Mouse (Mus musculus) stomach, embryonic 14.5 days (tissue): Measurements from ENCODE around the gene Filip1. TPM values are rescaled to one million over a fixed set of nuclear protein-coding genes. Genes with fewer than 3 reads are reported as not detected.

ENCODE experiments used
- ATAC-seq: fragments of 200-750 bp; cut with Nextera tagmentation; 2 replicates; pipeline ENCODE4 v1.8.0; 2017; ENCODE audit warnings: low read depth, moderate TSS enrichment; ENCODE audit not compliant: insufficient number of reproducible peaks, insufficient read depth, low FRiP score
- H3K27ac ChIP-seq: fragments of 300-500 bp; sonication (generic); 2 replicates; pipeline ENCODE4 v1.5.1; 2014; ENCODE audit warnings: mild to moderate bottlenecking, low read length, moderate library complexity, mixed read lengths
- H3K27me3 ChIP-seq: fragments of 300-500 bp; sonication (generic); 2 replicates; pipeline ENCODE4 v1.6.1; 2014; ENCODE audit warnings: low read length, control low read depth, mixed read lengths; ENCODE audit not compliant: control insufficient read depth, insufficient read depth
- H3K36me3 ChIP-seq: fragments of 300-500 bp; sonication (generic); 2 replicates; pipeline ENCODE4 v1.6.1; 2014; ENCODE audit warnings: mild to moderate bottlenecking, control low read depth, low read length, moderate library complexity, mixed read lengths; ENCODE audit not compliant: control insufficient read depth, insufficient read depth
- H3K4me1 ChIP-seq: fragments of 300-500 bp; sonication (generic); 2 replicates; pipeline ENCODE4 v1.6.1; 2014; ENCODE audit warnings: low read length, control low read depth, mixed read lengths; ENCODE audit not compliant: control insufficient read depth, insufficient read depth
- H3K4me2 ChIP-seq: fragments of 300-500 bp; sonication (generic); replicated peaks from 2 replicates; pipeline ENCODE4 v1.6.1; 2014; ENCODE audit warnings: low read depth, low read length, control low read depth
- H3K4me3 ChIP-seq: fragments of 300-500 bp; sonication (generic); 2 replicates; pipeline ENCODE4 v1.5.1; 2014; ENCODE audit warnings: low read depth, low read length, control low read depth
- H3K9ac ChIP-seq: fragments of 300-500 bp; sonication (generic); replicated peaks from 2 replicates; pipeline ENCODE4 v1.6.1; 2014; ENCODE audit warnings: low read depth, mild to moderate bottlenecking, control low read depth, low read length, moderate library complexity, mixed read lengths
- H3K9me3 ChIP-seq: fragments of 300-500 bp; sonication (generic); 2 replicates; pipeline ENCODE4 v1.6.1; 2016; ENCODE audit warnings: low read depth, low read length, control low read depth; ENCODE audit not compliant: control insufficient read depth
- WGBS: fragments of 180-500 bp; shearing (Covaris S2); extraction: QIAGEN DNeasy Blood & Tissue Kit; methylation state at CpG from one replicate; pipeline ENCODE4 v1.1.7; 2014; 5-methylcytosine and 5-hydroxymethylcytosine counted together
- polyA plus RNA-seq: library from polyadenylated mRNA; unstranded; fragments of >200 nt; fragmentation: Nextera tagmentation; extraction: Ambion mirVana; gene quantifications from 2 replicates; pipeline ENCODE4 v1.2.1, GENCODE M21; 2014

The Filip1 gene
- polyA plus RNA-seq, 1 experiment from 2014 or later: 10.9 TPM

DNA sequence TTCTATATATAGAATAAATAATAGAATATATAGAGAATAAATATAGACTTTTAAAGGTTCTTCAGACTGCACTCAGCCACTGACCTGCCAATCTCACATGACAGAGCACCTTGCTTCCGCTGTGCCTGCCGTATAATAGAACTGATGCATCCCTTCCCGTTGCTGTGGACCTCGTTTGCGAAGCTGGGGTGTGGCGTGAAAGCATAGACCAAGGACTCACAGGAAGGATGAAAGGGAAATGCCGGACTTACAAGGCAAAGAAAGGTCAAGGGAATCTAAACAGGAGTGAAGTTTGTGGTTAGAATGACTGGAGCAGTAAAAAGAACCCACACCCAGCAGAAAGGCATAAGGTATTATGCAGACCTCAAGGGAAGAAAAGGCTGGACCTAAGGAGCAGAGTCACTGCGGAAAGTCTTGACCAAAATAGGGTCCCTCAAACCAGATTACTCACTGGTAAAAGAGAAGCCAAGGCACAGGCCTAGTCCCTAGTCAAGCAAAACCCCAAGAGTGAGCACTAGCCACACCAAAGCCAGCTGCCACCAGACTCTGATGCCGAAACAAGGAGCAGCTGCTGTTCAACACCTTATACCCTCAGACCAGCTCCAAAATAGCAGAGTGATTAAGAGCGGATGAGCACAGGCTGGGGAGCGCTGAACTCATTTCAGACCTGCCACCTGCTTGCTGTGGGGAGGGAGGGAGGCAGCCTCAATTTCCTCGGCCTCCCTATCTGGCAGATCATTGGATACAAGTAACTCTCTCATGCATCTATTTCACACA lies 45.8 kb downstream of the Filip1 start:
- no peaks in the 10 kb centered on the region for H3K36me3 ChIP-seq
- no peak overlapping the region for H3K27ac ChIP-seq
- 0 out of 2 replicates have a peak, but pooled peaks cover 3% of the 10 kb centered on the region for H3K4me1 ChIP-seq
- no peak for ATAC-seq
- H3K27me3 ChIP-seq: no peaks in the 10 kb centered on the region
- H3K4me2 ChIP-seq: no peak overlapping the region
- H3K9ac ChIP-seq: no peak overlapping the region
- H3K9me3 ChIP-seq: no peaks in the 10 kb centered on the region
- 70% methylated on average over 12 of the region's 12 CpGs for WGBS
- no peak overlapping the region for H3K4me3 ChIP-seq

- no peak for ATAC-seq
- H3K4me1 ChIP-seq: 0 out of 2 replicates have a peak, but pooled peaks cover 3% of the 10 kb centered on the region
- no peak overlapping the region for H3K4me2 ChIP-seq
- no peaks in the 10 kb centered on the region for H3K36me3 ChIP-seq
- WGBS: 53% methylated on average over 14 of the region's 14 CpGs
- H3K9ac ChIP-seq: no peak overlapping the region
- H3K9me3 ChIP-seq: no peaks in the 10 kb centered on the region
- no peaks in the 10 kb centered on the region for H3K27me3 ChIP-seq
- no peak overlapping the region for H3K27ac ChIP-seq
- H3K4me3 ChIP-seq: no peak overlapping the region
Measured at GRCm38 (mm10) chr9:79965600-79966392, 46.9 kb downstream of the Filip1 start.

DNA sequence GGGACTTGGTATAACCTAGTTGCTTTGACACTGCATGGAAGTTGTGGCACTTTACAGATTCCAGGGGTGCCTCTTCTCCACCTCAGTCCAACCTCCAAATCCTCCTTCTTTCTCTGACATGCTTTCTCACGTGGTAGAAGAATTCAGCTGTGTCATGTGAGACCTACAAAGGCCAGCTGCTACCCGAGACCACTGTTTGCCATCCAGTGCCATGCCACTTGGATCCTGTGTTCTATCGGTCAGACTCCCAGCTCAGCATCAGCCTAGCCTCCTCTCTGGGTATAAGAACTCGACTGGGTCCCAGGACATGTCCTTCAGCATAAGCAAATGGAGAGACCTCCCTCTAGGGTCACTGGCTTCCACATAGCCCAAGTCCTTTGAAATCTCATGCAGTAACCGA lies 47.6 kb downstream of the Filip1 start:
- no peak for ATAC-seq
- WGBS: 75% methylated on average over 5 of the region's 5 CpGs
- Histone ChIP-seq H3K4me3 (no peak overlapping the region), H3K27ac (no peak overlapping the region), H3K4me1 (0 out of 2 replicates have a peak, but pooled peaks cover 3% of the 10 kb centered on the region), H3K27me3 (no peaks in the 10 kb centered on the region), H3K9me3 (no peaks in the 10 kb centered on the region), H3K4me2 (no peak overlapping the region), H3K36me3 (no peaks in the 10 kb centered on the region), H3K9ac (no peak overlapping the region)

- peak overlapping the region; percentile 12; the same call in 1 of the 2 replicates for H3K4me2 ChIP-seq
- WGBS: 60% methylated on average over 16 of the region's 16 CpGs
- H3K9ac ChIP-seq: no peak overlapping the region
- H3K27me3 ChIP-seq: no peaks in the 10 kb centered on the region
- no peaks in the 10 kb centered on the region for H3K4me1 ChIP-seq
- H3K36me3 ChIP-seq: no peaks in the 10 kb centered on the region
- H3K27ac ChIP-seq: 0 out of 2 replicates have a peak overlapping the region, but pooled peaks have one; percentile 44
- no peaks in the 10 kb centered on the region for H3K9me3 ChIP-seq
- no peak overlapping the region for H3K4me3 ChIP-seq
- peak; percentile 56; the same call in 1 of the 2 replicates for ATAC-seq
Measured at GRCm38 (mm10) chr9:79961630-79962285, 50.9 kb downstream of the Filip1 start.

GRCm38 (mm10) chr9:79960453-79960852 lies 52.2 kb downstream of the Filip1 start:
- WGBS: 86% methylated on average over 6 of the region's 6 CpGs
- no peak overlapping the region for H3K4me2 ChIP-seq
- ATAC-seq: no peak
- no peaks in the 10 kb centered on the region for H3K36me3 ChIP-seq
- no peak overlapping the region for H3K9ac ChIP-seq
- no peaks in the 10 kb centered on the region for H3K4me1 ChIP-seq
- no peaks in the 10 kb centered on the region for H3K9me3 ChIP-seq
- no peaks in the 10 kb centered on the region for H3K27me3 ChIP-seq
- H3K27ac ChIP-seq: no peak overlapping the region
- H3K4me3 ChIP-seq: no peak overlapping the region

DNA sequence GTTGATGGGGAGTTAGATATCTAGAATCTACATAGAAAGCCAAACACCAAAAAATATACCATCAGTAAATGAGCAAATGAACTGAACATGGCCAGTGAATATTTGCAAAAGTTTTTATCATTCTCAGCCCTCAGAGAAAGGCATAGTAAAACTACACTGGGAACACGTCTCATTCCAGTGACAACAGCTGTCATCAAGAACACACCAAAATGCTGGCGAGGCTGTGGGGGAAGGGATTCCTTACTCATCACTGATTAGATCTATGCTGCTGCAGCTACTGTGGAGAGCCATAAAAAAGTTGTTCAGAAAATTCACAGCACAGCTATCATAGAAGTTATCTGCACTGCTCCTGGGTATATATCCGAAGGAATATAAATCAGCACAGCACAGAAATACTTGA lies 54.3 kb downstream of the Filip1 start:
- no peak overlapping the region for H3K27ac ChIP-seq
- no peak for ATAC-seq
- no peak overlapping the region for H3K9ac ChIP-seq
- 74% methylated on average over 3 of the region's 3 CpGs for WGBS
- no peaks in the 10 kb centered on the region for H3K9me3 ChIP-seq
- no peaks in the 10 kb centered on the region for H3K36me3 ChIP-seq
- H3K4me2 ChIP-seq: no peak overlapping the region
- no peak overlapping the region for H3K4me3 ChIP-seq
- H3K27me3 ChIP-seq: no peaks in the 10 kb centered on the region
- H3K4me1 ChIP-seq: no peaks in the 10 kb centered on the region

GRCm38 (mm10) chr9:79954944-79955343 lies 57.7 kb downstream of the Filip1 start:
- no peaks in the 10 kb centered on the region for H3K4me1 ChIP-seq

GRCm38 (mm10) chr9:79951984-79952383 lies 60.7 kb downstream of the Filip1 start:
- Histone ChIP-seq H3K27me3 (no peaks in the 10 kb centered on the region), H3K9ac (no peak overlapping the region), H3K4me3 (no peak overlapping the region), H3K9me3 (no peaks in the 10 kb centered on the region), H3K27ac (no peak overlapping the region), H3K36me3 (no peaks in the 10 kb centered on the region), H3K4me1 (no peaks in the 10 kb centered on the region), H3K4me2 (0 out of 2 replicates have a peak overlapping the region, but pooled peaks have one; percentile 5)
- 70% methylated on average over 8 of the region's 8 CpGs for WGBS
- ATAC-seq: no peak

More at GRCm38 (mm10) chr9:79954944-79955343, 57.7 kb downstream of the Filip1 start:
- H3K4me2 ChIP-seq: no peak overlapping the region
- H3K9ac ChIP-seq: no peak overlapping the region
- WGBS: 43% methylated on average over 5 of the region's 5 CpGs
- no peaks in the 10 kb centered on the region for H3K9me3 ChIP-seq
- no peak for ATAC-seq
- H3K36me3 ChIP-seq: no peaks in the 10 kb centered on the region
- no peaks in the 10 kb centered on the region for H3K27me3 ChIP-seq
- no peak overlapping the region for H3K27ac ChIP-seq
- H3K4me3 ChIP-seq: no peak overlapping the region
